Mouse (Mus musculus): ENCODE measurements around the gene Tppp3.

Gene Tppp3

DNA sequence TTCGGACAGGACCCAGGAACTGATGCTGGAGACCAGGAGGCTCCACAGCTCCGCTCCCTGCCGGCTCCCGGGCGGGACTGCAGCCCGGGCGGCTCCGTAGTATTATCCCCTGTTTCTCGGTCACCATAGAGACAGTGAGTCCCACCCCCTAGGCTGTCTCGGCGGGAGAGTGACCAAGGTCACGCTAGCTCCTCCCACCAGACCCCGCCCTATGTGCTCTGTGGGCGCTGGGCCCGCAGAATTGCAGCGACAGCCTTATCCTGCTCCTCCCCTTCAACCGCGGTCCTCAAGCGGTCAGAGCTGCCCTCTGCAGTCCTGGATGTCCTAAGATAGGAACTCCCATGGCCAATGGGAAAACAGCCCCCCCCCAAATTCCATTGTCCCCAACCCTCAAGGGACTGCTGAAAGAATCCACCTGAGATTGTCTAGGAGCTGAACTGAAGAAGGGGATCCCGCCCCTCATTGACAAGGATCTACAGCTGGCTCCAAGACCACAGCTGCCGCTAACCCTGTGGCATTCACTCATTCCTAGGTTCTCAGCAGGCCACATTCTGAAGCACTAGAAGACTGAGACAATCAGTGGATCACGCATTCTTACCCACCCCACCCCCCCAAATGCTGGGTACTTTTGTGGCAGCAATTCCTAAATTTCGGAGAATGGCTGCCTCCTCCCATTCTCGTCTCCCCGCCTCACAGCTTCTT lies at the start of gene Tppp3:
TSS of gene Tppp3 (minus strand) at position 213 of the 702 bp plus-strand sequence.
- in situ Hi-C loops (cut with MboI) = no loop called here

DNA sequence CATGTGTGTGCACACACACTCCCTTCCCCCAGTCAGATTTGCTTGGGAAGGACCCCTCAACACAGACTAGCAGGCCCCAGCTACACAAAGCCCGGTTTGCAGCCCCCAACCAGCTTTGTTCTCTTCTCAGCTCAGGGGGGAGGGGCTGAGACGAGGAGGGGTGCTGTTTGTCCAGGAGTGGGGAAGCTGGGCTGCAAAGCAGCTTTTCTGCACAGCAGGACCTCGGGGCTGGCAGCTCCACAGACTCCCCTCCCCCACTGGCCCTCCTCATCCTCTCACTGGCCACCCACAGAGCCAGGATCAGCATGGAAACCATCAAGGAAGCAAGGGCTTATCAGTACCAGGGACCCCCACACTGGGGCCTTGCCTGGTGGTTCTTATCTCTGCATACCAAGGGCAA lies 49.7 kb upstream of the Tppp3 start:
- in situ Hi-C loops (cut with MboI) = no loop called here

DNA sequence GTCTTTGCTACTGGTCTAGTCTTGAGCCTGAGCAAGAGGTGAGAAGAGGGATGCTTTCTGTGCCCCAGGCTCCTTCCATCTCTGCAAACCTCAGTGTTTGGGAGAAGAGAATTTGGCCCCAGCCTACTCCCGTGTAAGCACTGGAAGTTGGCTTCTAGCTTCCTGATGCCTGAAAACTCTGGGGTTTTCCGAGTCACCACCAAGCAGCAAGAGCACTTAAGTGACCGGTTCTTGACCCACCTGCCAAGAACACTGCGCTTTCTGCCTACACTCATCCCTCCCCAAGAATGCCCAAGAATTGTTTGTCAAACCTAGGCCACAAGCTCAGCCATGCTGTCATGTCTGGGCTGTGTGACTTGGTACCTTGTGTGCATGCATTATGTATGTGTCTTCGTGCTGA lies 49.2 kb upstream of the Tppp3 start:
- in situ Hi-C loops (cut with MboI) = no loop called here

DNA sequence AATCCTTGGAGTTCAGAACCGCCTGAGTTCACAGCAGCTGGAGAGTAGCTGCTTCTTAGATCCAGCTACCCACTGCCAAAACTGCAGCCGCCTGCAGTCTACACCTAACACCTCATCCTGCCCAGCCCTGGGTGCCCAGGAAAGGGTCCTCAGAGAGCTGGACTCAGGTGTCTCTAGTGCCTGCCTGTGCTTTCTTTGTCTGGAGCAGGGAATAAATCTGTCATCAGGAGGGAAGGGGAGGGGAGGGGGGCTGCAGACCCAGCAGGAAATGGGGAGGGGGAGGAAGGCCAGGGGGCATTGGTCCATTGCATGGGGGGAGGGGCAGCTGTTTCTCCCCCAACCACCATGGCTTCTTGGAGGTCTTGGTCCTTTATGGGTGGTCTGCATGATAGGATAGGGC lies 48.3 kb upstream of the Tppp3 start:
- in situ Hi-C loops (cut with MboI) = no loop called here

DNA sequence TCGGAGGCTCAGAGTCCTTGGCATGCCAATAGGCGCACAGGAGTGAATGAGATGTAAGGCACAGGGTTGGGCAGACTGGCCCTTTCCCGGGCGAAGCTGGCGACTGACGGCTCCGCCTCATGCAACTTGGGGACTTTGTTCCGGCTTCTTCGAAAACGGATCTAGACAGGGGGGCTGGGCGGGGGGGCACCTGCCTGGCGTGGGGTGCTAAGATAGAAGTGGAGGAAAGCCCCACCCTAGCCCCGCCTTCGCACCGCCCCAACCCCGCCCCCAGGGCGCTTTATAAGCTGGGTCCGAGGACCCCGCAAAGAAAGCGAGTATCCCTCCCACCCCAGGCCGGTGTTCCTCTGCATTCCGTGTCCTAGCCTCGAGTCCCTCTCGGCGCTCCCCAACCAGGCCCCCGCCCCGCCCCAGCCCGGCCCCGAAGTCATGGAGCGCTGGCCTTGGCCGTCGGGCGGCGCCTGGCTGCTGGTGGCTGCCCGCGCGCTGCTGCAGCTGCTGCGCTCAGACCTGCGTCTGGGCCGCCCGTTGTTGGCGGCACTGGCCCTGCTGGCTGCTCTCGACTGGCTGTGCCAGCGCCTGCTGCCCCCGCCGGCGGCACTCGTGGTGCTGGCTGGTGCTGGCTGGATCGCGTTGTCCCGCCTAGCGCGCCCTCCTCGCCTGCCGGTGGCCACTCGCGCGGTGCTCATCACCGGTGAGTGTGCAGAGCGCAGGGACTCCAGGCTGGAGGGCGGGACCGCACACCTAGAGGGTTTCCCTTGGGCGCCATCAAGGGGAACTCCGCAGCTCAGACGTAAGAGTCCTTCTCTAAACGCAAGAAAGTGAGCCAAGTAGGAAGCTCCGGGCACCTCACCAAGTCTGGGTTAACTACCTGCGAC lies 47.3 kb upstream of the Tppp3 start, which contains the start of gene Hsd11b2:
TSS of gene Hsd11b2 (plus strand) at position 320 of the 878 bp plus-strand sequence.
- in situ Hi-C loops (cut with MboI) = no loop called here

DNA sequence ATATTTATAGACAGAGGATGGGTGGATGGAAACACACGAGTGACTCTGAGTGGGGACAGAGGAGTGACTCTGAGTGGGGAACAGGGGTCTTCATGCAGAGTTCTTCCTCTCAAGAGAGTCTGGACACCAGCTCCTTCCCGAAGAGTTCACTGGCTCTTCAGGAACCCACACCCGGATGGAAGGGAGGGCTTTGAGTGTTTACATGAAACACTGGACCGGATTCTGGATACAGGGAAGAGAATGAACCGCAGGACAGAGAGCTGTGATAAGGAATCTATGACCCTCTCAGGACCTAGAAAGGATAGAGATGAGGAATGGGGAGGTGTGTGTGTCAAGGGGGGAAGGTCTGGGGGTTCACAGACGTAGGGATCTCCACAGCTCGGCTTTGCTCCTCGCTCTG lies 46.0 kb upstream of the Tppp3 start:
- in situ Hi-C loops (cut with MboI) = no loop called here

DNA sequence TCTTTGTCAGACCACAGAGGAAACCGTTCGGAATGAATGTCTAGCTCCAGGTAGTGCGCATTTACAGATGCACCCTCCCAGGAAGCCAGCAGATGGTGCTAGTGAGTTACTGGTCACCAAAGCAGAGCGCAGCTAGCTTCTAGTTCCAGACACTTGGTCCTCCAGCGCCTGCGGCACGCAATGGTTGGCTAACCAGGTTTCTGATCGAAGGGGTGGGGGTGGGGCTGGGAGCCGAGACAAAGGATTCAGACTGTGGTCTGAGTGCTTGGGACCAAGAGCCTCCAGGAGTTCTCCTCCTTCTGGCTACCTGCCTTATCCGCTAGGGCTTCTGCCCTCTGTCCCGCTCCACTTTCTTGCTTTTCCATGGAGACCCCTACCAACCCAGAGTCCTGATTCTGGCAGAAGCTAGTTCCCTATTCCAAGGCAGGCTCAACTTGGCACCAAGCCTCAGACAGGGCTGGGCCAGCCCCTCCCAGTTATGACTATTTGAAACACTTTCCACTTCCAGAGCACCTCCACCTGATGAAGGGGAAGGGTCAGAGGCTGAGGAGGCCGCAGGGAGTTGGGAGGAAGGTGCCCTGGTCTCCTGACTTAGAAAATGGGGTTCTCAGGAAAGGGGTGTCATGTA lies 44.8 kb upstream of the Tppp3 start:
- in situ Hi-C loops (cut with MboI) = no loop called here

DNA sequence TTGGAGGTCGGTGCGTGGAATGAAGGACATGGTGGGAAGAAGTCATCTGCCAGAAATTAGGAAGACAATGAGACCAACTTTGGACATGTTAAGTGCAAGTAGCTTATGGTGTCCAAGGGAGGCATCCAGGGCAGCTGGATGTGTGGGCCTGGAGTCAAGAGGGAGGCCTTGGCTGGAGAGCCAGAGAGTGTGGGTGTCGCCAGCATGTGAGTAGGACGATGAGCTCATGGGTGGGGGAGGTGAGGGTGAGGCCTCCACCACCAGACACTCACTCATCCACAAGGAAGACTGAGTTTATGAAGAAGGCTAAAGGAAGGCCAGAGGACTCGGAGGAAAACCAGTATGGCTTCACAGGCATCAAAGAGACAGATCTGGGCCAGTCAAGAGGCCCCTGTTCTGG lies 43.3 kb upstream of the Tppp3 start:
- in situ Hi-C loops (cut with MboI) = no loop called here

DNA sequence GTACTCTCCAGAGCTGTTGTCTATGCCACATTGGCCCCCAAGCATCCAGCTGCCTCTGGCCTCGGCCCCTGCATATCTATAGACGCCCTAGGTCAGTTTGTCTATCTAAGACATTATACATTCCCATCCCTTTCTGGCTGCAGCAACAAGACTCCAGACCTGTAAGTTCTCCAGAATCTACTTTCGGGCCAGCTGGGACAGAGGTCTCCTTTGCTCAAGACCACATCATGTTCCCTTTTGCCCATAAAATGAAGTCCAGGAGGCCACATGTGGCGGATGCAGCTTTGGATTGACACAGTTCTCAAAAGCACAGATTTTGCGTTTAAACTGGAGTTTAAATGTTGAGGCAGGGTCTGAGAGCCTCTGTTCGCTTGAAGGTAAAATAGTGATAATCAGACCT lies 42.9 kb upstream of the Tppp3 start:
- in situ Hi-C loops (cut with MboI) = no loop called here

DNA sequence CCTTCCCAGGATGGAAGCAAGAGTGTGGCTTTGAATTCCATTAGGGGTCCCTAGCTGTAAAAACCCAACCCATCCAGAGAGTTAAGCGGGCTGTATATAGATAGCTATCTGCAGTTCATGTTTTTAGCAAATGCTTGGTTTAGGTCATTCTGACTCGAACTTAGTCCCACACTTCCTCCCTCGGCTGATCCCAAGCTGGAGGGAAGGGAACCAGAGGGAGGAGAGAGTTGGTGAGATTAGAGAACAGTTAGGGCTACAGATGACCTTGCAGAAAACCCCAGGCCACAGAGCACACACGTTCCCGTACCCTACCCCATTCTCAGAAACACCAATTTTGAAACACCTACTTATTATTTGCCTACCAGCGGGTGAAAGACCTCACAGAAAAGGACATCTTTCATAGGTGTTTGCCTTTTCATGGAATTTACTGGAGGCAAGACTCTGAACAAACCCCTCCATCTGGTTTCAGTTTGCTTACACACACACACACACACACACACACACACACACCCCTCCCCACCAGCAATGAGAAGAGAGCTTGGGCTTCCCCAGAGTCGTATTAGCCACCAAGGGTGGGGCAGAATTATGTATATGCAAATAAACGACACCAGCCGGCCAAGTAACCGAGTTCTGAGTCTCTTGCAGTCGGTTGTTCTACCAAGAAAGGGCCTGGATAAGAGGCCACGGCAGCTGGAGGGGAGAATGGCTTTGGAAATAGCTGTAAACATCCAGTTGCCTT lies 38.8 kb upstream of the Tppp3 start:
- in situ Hi-C loops (cut with MboI) = no loop called here

DNA sequence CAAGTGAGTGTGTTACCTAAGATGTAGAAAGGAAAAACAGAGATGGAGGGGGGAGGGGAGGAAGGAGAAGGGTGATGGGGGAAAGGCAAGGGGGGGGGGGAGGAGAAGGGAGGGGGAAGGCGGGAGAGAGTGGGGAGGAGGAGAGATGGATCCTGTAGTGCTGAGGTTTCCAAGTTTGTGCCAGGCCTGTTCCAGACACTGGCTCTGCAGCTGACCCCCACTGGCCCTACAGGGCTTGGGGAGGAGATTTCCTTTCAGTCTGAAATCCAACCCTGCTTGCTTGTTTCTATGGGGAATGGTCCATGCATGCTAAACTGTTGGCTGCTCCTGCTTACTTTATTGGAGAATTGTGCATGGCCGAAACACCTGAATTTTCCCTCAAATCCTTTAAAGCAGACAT lies 37.4 kb upstream of the Tppp3 start:
- in situ Hi-C loops (cut with MboI) = no loop called here

DNA sequence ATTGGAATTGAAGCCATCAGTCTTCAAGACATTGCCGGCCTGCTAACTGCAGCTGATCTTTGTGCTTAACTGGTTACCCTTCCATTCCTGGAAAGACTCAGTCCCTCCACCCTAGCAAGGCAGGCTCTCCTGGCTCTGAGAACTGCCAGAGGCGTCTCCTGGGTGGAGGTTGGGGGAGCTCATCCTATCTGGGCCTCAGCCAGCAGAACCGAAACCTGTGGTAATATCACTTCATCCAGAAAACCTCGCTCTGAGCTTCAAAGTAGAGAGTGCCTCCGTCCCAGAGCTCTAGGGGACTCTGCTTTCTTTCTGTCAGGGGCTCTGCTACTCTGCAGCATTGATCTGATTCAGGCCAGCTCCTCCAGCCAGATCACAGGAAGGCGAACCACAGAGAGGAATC lies 35.7 kb upstream of the Tppp3 start:
- in situ Hi-C loops (cut with MboI) = no loop called here

DNA sequence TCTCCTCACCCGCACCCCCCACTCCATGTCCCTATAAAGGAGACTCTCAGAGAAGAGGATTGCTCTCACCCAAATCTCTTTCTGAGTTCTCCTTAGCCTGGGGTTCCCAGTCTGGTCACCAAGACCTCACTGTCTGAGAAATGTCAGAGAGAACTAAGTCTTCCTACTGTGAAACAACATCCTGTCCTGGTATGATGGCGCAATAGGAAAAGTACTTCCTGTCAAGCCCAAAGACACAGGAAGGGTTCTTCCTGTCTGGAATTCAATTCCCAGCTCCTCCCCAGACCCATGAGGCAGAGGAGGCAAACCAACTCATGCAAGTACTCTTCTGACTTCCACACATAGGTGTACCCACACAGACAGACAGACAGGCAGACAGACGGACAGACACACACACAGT lies 33.3 kb upstream of the Tppp3 start:
- in situ Hi-C loops (cut with MboI) = no loop called here

DNA sequence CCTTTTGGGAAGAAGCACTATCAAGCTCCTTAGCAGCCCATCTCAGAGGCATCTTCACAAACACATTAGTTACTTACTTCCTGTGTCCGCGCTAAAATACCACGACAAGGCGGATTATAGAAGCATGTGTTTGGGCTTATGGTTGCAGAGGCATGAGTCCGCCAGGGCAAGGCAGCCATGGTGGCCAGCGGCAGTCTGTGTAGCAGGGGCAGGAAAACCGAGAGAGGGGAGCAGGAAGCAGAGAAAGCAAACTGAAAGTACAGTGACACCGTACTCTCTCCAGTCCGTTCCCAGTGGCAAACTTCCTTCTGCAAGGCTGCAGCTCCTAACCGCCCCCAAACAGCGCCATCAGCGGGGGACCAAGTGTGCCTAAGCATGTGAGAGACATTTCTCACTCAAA lies 28.5 kb upstream of the Tppp3 start:
- in situ Hi-C loops (cut with MboI) = no loop called here

DNA sequence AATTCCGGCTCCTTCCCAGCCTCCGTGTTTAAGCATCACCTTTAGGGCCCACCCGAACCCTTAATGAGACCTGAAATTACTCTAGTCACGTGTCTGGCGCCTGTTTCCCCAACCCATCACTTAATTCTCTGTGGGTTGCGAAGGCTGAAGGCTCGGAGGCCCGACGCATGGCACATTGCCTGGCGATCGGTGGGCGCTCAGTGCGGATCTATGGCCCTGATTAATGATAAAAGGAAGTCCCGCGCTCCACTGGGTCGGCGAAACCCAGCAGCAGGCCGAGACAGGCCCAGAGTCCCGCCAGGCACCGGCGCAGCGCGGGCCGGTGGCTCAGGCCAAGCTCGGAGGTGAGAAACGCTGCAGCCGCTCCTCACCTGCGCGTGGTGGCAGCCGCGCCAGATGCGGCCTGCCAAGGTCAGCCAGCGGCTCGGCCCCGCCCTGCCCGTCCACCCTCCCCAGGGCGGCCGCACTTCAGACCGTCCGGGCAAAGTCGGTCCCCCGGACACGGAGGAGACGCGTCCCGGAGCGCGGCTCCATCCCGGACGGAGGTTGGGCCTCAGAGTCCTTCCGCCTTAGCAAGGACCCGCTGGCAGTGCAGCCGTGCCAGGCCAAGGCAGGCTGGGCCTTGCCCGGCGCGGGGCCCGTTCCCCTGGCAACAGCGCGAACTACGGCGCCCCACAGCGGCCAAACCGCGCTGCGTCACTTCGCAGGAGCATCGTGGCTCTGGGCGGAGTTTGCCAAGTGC lies 25.3 kb upstream of the Tppp3 start, which contains the start of gene Zdhhc1:
TSS of gene Zdhhc1 (minus strand) at position 464 of the 742 bp plus-strand sequence.
- in situ Hi-C loops (cut with MboI) = no loop called here

DNA sequence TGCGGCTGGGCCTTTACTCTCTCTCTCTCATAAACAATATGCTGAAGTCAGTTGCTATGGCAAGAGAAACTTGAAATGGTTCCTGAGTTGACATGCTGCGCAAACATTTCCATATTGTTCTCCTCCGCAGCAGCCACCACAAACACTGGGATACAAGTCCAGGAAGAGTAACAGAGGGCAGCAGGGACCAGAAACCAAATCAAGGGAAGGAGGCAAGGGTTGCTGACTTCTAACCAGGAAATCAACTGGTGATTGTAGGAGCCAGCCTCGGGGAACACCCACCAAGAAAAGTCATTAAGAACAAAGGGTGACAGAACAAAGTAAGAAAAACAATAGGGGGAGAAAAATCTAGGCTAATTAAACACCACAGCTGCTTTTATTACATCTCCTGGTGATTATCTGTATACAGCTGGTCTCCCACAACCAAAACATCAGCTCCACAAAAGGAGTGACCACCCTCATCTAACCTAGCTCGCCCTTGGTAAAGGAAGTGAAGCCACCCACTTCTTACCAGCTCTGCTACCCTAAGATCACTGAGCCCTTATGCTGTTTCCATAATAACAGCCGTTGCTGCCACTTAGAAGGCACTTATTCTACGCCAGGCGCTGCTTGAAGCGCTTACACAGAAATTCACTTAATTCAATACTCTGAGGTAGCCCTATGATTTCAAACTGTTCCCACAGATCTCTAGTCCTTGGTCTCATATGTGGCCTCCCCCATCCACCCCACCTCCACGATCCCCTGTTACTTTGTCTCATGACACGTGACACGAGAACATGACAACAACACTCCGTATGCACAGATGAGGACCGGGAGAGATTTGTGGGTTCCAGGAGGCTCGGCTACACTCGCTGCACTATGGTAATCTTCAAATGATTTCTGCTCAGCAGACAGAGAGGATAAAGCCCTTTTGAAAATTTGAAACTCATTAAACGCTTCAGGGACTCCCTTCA lies 24.3 kb upstream of the Tppp3 start:
- in situ Hi-C loops (cut with MboI) = no loop called here

DNA sequence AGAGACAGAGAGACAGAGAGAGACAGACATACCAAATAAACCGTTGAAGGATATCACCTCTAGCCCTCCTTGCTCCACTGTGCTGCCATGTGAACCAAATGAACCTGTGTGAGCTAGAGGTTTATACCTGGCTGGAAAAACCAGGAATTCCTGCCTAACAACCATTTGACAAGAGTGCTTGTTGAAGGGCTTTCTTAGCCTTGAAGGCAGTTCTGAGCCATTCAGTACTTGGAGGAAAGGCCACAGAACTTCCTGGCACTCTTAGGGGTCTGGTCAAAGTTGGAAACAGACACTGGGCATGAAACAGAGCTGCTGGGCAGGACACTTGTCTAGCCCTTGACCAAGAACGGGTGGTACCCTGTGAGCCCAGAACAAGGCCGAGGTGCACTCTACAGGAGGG lies 23.2 kb upstream of the Tppp3 start:
- in situ Hi-C loops (cut with MboI) = no loop called here

DNA sequence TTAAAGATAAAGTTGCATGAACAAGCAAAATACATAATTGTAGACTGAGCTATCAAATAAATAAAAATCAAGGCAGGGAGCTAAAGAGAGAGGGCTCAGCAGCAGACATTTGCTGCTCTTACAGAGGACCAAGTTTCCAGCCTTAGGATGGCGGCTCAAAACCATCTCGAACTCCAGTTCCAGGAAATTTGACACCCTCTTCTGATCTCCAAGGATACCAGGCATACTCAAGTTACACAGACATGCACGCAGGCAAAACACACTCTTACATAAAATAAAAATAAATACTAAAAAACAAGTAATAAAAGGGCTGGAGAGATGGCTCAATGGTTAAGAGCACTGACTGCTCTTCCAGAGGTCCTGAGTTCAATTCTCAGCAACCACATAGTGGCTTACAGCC lies 22.2 kb upstream of the Tppp3 start:
- in situ Hi-C loops (cut with MboI) = no loop called here

DNA sequence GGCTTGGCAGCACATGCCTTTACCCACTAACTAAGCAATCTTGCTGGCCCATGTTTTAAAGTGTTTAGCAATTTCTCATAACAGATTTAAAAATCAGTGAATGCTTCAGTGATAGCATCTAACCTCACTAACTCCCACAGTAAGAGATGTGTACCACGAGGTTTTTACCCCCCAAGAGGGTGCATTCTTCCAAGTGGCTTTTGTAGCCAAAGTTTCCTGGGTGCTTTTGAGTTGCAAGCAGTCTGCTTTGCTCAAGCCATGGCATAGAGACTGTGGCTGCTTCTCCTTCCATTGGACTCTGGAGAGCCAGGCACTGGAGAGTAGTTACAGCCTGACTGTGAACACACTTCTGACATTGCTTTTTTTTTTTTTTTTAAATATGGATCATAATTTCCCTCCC lies 18.0 kb upstream of the Tppp3 start:
- in situ Hi-C loops (cut with MboI) = no loop called here

DNA sequence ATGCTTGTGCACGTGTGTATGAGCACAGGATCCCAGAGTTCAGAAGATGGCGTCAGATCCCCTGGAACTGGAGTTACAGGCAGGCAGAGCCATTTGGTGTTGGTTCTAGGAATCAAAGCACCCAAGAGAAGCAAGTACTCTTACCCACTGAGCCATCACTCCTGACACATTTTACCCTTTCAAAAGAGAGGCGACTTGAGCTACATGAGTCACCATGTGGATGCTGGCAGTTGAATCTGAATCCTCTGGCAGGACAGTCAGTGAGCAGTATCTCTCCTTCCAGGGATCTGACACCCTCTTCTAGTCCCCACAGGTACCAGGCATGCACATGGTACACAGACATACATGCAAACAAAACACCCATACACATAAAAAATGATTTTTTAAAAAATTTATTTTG lies 16.8 kb upstream of the Tppp3 start:
- in situ Hi-C loops (cut with MboI) = no loop called here
